Mouse (Mus musculus) stomach, embryonic 15.5 days (tissue): ENCODE data around the gene Coa3. TPM values are rescaled to one million over a fixed set of nuclear protein-coding genes. Genes with fewer than 3 reads are reported as not detected.
"Not testable (repeated sequence)": the region's sequence is repeated elsewhere in the genome, so short reads cannot be mapped to it uniquely, and the experiment has no call there.

ENCODE experiments used
- ATAC-seq: fragments of 200-750 bp; cut with Nextera tagmentation; 2 replicates; pipeline ENCODE4 v1.8.0; 2017; ENCODE audit warnings: low read depth, moderate number of reproducible peaks, moderate TSS enrichment; ENCODE audit not compliant: insufficient read depth, low FRiP score
- H3K27ac ChIP-seq: fragments of 300-500 bp; sonication (generic); 2 replicates; pipeline ENCODE4 v1.5.1; 2015; ENCODE audit warnings: mild to moderate bottlenecking, inconsistent platforms
- H3K27me3 ChIP-seq: fragments of 300-500 bp; sonication (generic); replicated peaks from 2 replicates; pipeline ENCODE4 v1.6.1; 2015; ENCODE audit warnings: inconsistent platforms
- H3K36me3 ChIP-seq: fragments of 300-500 bp; sonication (generic); 2 replicates; pipeline ENCODE4 v1.6.1; 2015; ENCODE audit warnings: inconsistent platforms
- H3K4me1 ChIP-seq: fragments of 300-500 bp; sonication (generic); 2 replicates; pipeline ENCODE4 v1.6.1; 2015; ENCODE audit warnings: inconsistent platforms
- H3K4me2 ChIP-seq: fragments of 300-500 bp; sonication (generic); 2 replicates; pipeline ENCODE4 v1.6.1; 2015; ENCODE audit warnings: mild to moderate bottlenecking, inconsistent platforms
- H3K4me3 ChIP-seq: fragments of 300-500 bp; sonication (generic); replicated peaks from 2 replicates; pipeline ENCODE4 v1.5.1; 2015; ENCODE audit warnings: inconsistent platforms
- H3K9ac ChIP-seq: fragments of 300-500 bp; sonication (generic); 2 replicates; pipeline ENCODE4 v1.6.1; 2015; ENCODE audit warnings: inconsistent platforms
- H3K9me3 ChIP-seq: fragments of 300-500 bp; sonication (generic); 2 replicates; pipeline ENCODE4 v1.6.1; 2016; ENCODE audit warnings: inconsistent platforms
- WGBS: fragments of 180-500 bp; shearing (Covaris S2); methylation state at CpG from one replicate; pipeline ENCODE4 v1.1.7; 2015; 5-methylcytosine and 5-hydroxymethylcytosine counted together
- polyA plus RNA-seq: library from polyadenylated mRNA; unstranded; fragments of >200 nt; fragmentation: Nextera tagmentation; extraction: Ambion mirVana; gene quantifications from 2 replicates; pipeline ENCODE4 v1.2.1, GENCODE M21; 2015

The Coa3 gene
- polyA plus RNA-seq: 202 and 221 TPM in 2 replicates

DNA sequence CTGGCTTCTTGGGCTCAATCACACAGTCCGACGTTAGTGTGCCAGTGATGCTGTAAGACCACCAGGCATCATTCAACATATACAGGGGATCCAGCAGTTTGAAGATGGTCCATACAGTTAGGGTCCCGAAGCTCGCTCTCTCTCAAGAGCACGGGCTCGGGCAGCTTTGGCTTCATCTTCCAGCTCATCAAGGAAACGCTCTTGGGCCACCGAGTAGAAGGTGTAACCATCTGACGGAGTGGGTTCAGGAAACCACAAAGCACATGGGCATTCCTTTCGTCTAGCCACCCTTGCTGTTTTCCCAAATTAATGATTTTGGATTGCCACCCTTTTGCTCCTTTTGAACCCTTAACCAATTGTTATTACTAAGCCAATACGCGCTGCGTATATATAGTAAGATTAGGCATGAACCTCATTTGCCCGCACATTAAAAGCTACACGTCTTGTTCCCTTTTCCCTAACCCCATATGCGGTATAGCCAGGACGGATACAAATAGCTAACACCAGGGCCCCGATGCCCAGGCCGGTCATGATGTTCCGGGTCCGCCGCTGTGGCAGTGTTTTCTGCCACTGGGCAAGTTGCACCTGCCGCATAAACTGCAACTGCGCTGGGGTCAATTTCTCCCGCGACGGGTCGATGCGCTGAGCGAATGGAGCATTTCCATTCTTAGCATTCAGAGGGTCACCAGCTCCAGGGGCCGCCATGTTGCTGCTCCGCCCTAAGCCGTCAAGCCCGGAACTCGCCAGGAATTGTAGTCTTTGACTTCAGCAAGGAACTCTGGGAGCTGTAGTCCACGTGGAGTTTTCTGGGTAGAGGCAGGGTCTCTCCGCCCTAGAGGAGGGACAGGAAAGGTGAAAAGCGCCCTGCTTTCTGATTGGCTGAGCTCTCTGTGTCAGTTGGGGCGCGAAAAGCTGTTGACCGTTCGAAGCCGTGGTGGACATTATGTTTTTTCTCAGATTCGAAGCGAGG, at the start of gene Coa3, which contains the start of gene Cntd1:
Gene Coa3, minus strand, starts transcription at position 892 of the 970 bp plus-strand sequence.
Gene Cntd1, plus strand, starts transcription at position 790 of the 970 bp plus-strand sequence.
- peaks cover 27% of the 10 kb centered on the region for H3K4me1 ChIP-seq
- H3K4me3 ChIP-seq: peak within 1 kb of the TSS; percentile 82

DNA sequence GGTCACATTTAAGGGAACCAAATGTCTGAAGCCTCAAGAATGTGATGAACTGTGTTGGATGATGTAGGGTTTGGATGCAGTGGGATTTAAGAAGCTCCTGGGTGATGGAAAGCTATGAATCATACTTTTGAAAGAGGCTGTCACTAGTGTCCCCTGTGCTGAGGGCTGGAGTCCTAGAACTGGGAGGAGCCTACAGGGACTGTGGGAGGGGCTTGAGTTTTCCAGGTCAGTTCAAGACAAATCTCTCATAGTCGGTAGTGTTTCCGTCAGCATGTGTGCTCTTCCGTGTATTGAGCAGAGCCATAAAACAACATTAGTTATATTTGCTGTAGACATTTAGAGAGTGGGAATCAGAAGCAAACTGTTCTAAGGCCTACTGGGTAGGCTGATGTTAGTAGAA, 48.4 kb upstream of the Coa3 start:
- H3K36me3 ChIP-seq: peaks cover 27% of the 10 kb centered on the region
- H3K4me3 ChIP-seq: no peak overlapping the region
- H3K9ac ChIP-seq: no peak overlapping the region
- H3K9me3 ChIP-seq: no peaks in the 10 kb centered on the region
- ATAC-seq: no peak
- H3K4me1 ChIP-seq: 0 out of 2 replicates have a peak, but pooled peaks cover 3% of the 10 kb centered on the region
- no peak overlapping the region for H3K27ac ChIP-seq
- no peak overlapping the region for H3K4me2 ChIP-seq
- WGBS: 42% methylated on average over 3 of the region's 3 CpGs
- H3K27me3 ChIP-seq: no peaks in the 10 kb centered on the region

More for the DNA sequence above, at the start of gene Coa3, which contains the start of gene Cntd1:
- Histone ChIP-seq H3K36me3 (peaks cover 3% of the 10 kb centered on the region; the same call in 1 of the 2 replicates), H3K9ac (peak within 1 kb of the TSS; percentile 49), H3K9me3 (no peaks in the 10 kb centered on the region), H3K27me3 (no peaks in the 10 kb centered on the region), H3K4me2 (peak within 1 kb of the TSS; percentile 82), H3K27ac (peak within 1 kb of the TSS; percentile 76)
- peak; percentile 93 for ATAC-seq
- WGBS: 6% methylated on average over 45 of the region's 45 CpGs

DNA sequence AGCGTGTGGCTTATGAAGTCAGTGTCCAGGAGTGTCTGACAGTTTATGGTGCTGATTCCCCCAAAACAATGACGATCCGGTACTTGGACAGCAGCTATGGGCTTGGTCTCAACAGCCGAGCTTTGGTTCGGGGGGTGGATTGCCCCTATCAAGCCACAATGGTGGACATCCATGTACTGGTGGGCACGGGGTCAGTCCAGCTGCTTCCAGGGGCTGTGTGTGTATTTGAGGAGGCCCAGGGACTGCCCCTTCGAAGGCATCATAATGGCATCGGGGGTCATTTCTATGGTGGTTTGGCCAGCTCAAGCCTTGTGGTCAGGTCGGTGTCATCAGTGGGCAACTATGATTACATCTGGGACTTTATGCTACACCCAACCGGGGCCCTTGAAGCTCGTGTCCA, 47.2 kb upstream of the Coa3 start:
- ATAC-seq: no peak
- H3K9ac ChIP-seq: no peak overlapping the region
- peaks cover 36% of the 10 kb centered on the region for H3K36me3 ChIP-seq

DNA sequence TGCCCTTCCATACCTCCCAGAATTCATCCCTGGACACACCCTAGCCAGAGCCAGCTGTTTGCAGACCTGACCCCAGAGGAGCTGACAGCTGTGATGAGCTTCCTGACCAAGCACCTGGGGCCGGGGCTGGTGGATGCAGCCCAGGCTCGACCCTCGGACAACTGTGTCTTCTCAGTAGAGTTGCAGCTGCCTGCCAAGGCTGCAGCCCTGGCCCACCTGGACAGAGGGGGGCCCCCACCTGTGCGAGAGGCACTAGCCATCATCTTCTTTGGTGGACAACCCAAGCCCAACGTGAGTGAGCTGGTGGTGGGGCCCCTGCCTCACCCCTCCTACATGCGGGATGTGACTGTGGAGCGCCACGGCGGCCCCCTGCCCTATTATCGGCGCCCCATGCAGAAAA, 46.3 kb upstream of the Coa3 start:
- H3K36me3 ChIP-seq: peaks cover 45% of the 10 kb centered on the region
- not testable (repeated sequence) for ATAC-seq, H3K9me3 ChIP-seq, H3K4me2 ChIP-seq, H3K4me1 ChIP-seq, H3K27ac ChIP-seq, H3K9ac ChIP-seq, H3K27me3 ChIP-seq, H3K4me3 ChIP-seq
- WGBS: 88% methylated on average over 11 of the region's 11 CpGs

More for the DNA sequence above, 47.2 kb upstream of the Coa3 start:
- Histone ChIP-seq H3K27me3 (no peaks in the 10 kb centered on the region), H3K4me1 (0 out of 2 replicates have a peak, but pooled peaks cover 3% of the 10 kb centered on the region), H3K9me3 (no peaks in the 10 kb centered on the region), H3K27ac (no peak overlapping the region), H3K4me2 (no peak overlapping the region), H3K4me3 (no peak overlapping the region)
- WGBS: 87% methylated on average over 11 of the region's 11 CpGs

DNA sequence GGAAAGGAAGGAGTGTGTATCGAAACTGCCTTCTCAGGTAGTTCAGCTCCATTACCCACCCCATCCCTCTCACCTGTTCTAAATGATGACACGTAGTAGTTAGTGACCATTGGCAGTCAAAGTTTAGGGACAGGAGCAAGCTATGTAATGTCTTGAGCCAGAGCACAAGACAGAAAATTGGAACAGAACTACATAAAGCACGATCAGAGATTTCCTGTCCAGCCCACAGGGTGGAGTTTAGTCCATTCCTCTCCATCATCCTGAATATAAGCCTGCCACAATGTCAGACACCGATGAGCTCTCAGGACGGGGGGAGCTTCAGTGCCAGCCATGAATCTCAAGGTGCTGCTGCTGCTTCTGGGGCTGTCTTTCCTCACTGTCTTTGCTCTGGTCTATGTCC, 45.8 kb upstream of the Coa3 start, which contains the start of gene Aoc2:
Gene Aoc2, plus strand, starts transcription at position 301 of the 400 bp plus-strand sequence.
- no peak for ATAC-seq
- Histone ChIP-seq H3K4me2 (no peak within 1 kb of the TSS), H3K9me3 (no peaks in the 10 kb centered on the region), H3K36me3 (peaks cover 50% of the 10 kb centered on the region), H3K4me3 (no peak within 1 kb of the TSS), H3K9ac (no peak within 1 kb of the TSS), H3K27ac (no peak within 1 kb of the TSS), H3K27me3 (no peaks in the 10 kb centered on the region), H3K4me1 (no peaks in the 10 kb centered on the region)
- WGBS: 87% methylated on average over 5 of the region's 5 CpGs

DNA sequence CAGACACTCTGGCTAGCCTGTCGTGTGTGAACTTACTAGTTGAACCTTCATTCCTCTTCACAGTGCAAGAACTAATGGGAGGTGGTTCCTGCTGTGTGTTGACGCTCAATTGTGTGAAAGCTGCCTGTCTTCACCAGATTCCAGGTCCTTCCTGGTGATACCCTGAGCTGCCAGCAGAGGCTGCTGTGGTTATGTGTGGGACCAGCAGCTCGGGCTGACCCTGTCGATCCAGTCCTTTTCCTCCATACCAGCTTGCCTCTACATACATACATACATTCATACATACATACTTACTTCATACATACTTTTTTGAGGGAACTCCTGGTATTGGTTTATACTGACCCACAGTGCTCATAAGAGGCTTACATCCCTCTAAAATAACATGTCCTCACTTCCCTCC, 44.7 kb upstream of the Coa3 start:
- Histone ChIP-seq H3K4me2 (no peak overlapping the region), H3K9ac (no peak overlapping the region), H3K36me3 (peaks cover 61% of the 10 kb centered on the region), H3K27ac (no peak overlapping the region), H3K9me3 (no peaks in the 10 kb centered on the region), H3K27me3 (no peaks in the 10 kb centered on the region), H3K4me3 (no peak overlapping the region), H3K4me1 (no peaks in the 10 kb centered on the region)
- WGBS: 15% methylated on average over 4 of the region's 4 CpGs
- ATAC-seq: no peak

DNA sequence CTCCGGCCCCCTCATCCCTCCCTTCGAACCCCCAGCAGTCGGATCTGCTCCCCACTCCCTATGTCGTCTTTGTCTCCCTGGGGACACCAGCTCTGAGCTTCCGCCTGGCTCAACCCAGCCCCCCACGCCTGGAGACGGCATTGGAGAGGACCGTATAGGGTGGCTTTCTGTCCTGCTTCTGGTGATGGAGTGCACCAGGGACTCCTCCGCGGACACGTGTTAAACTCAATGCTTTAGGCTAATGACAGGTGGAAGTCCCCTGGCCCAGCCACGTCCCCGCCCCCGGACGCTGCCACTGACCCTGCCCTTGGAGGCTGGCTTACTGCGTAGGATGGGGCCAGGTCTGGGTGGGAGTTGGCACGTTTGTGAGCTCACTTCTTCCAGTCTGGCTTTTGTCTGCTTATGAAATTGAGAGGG, 37.6 kb upstream of the Coa3 start:
- no peaks in the 10 kb centered on the region for H3K27me3 ChIP-seq
- WGBS: under 1% methylated on average over 17 of the region's 17 CpGs
- peaks cover 14% of the 10 kb centered on the region; the same call in 1 of the 2 replicates for H3K4me1 ChIP-seq
- peak overlapping the region; percentile 89 for H3K4me2 ChIP-seq
- H3K9me3 ChIP-seq: no peaks in the 10 kb centered on the region
- peak overlapping the region; percentile 95 for H3K9ac ChIP-seq
- peak overlapping the region; percentile 98 for H3K4me3 ChIP-seq
- peak; percentile 54 for ATAC-seq
- peak overlapping the region; percentile 81 for H3K27ac ChIP-seq
- H3K36me3 ChIP-seq: peaks cover 28% of the 10 kb centered on the region

DNA sequence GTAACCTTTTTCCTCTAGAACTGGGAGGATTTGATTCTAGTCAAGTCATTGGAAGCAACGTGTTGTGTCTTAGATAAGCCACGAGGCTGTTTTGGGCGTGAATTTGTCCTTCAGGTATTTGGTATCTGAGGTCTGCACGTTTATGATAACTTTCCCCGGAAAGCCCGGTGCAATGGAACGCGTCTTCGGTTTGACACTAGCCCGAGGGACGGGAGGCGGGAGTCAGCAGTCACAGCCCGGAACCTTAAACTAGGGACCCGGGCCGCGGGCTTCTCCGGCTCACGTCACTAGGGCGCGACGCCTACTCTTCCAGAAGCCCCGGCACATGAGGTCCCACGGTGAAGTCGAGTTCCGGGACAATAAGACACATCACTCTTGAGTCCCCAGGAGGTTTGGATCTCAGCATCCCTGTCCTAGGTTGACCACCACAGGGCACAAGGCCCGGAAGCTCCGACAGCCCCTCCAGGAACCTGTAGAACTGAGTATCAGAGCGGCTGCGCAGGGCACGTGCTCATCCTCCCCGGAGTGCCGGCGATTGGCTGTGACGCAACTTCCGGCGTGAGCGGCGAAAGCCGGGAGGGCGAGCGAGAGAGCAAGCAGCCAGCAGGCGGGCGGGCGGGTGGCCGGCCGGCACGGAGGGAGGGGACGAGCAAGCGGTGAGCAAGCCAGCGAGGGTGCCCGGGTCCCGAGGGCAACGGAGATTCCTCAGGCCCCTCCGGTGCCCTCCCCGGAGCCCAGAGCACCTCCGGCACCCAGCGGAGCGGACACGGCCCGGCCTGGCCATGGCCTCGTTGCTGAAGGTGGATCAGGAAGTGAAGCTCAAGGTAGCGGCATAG, 37.0 kb upstream of the Coa3 start, which contains the start of gene Psme3:
Gene Psme3, plus strand, starts transcription at position 549 of the 836 bp plus-strand sequence.
- under 1% methylated on average over 62 of the region's 62 CpGs for WGBS
- peak; percentile 90 for ATAC-seq
- no peaks in the 10 kb centered on the region for H3K9me3 ChIP-seq
- H3K9ac ChIP-seq: peak within 1 kb of the TSS; percentile 95
- peak within 1 kb of the TSS; percentile 89 for H3K4me2 ChIP-seq
- peaks cover 22% of the 10 kb centered on the region for H3K36me3 ChIP-seq
- H3K27me3 ChIP-seq: no peaks in the 10 kb centered on the region
- H3K4me1 ChIP-seq: peaks cover 14% of the 10 kb centered on the region; the same call in 1 of the 2 replicates
- peak within 1 kb of the TSS; percentile 98 for H3K4me3 ChIP-seq
- peak within 1 kb of the TSS; percentile 81 for H3K27ac ChIP-seq

DNA sequence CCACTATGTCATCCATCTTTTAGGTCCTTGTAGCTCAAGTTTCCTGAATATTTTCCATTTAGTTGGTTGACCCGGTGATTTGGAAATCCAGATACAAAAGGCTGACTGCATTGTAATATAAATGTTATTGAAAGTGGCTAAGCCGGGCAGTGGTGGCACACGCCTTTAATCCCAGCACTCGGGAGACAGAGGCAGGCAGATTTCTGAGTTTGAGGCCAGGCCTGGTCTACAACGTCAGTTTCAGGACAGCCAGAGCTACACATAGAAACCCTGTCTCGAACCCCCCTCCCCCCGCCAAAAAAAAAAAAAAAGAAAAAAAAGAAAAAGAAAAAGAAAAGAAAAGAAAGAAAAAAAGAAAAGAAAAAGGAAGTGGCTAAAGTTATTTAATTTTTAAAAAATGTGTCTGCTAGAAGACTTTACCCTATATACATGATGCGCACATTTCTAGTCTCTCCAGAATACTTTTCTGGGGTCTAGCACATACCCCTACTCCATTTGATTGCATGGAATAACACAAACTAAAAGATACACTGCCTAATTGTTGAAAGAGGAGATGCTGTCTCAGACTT, 36.3 kb upstream of the Coa3 start:
- no peak for ATAC-seq
- no peaks in the 10 kb centered on the region for H3K9me3 ChIP-seq
- peak overlapping the region; percentile 98 for H3K4me3 ChIP-seq
- H3K36me3 ChIP-seq: peaks cover 15% of the 10 kb centered on the region
- WGBS: 73% methylated on average over 8 of the region's 8 CpGs
- H3K4me2 ChIP-seq: peak overlapping the region; percentile 89
- H3K27ac ChIP-seq: peak overlapping the region; percentile 81
- no peaks in the 10 kb centered on the region for H3K27me3 ChIP-seq
- H3K4me1 ChIP-seq: peaks cover 14% of the 10 kb centered on the region; the same call in 1 of the 2 replicates
- peak overlapping the region; percentile 95; the same call in 1 of the 2 replicates for H3K9ac ChIP-seq

DNA sequence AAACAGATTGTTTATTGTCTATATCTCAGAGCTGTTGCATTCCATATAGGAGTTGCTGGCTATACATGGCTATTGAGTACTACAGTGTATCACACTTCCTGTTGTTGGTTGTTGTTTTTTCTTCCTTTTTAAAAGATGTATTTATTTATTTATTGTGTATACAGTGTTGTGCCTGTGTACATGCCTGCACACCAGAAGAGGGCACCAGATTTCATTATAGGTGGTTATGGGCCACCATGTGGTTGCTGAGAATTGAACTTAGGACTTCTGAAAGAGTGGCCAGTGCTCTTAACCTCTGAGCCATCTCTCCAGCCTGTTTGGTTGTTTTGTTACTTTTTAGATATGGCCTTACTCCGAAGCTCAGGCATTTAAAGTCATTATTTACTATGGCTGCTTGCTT, 35.7 kb upstream of the Coa3 start:
- no peaks in the 10 kb centered on the region for H3K27me3 ChIP-seq
- no peak overlapping the region for H3K4me2 ChIP-seq
- no peak overlapping the region for H3K9ac ChIP-seq
- peaks cover 14% of the 10 kb centered on the region; the same call in 1 of the 2 replicates for H3K4me1 ChIP-seq
- peaks cover 9% of the 10 kb centered on the region for H3K36me3 ChIP-seq
- no peak overlapping the region for H3K4me3 ChIP-seq
- ATAC-seq: no peak
- WGBS: 88% methylated on average over 1 of the region's 1 CpGs
- H3K9me3 ChIP-seq: no peaks in the 10 kb centered on the region
- no peak overlapping the region for H3K27ac ChIP-seq

DNA sequence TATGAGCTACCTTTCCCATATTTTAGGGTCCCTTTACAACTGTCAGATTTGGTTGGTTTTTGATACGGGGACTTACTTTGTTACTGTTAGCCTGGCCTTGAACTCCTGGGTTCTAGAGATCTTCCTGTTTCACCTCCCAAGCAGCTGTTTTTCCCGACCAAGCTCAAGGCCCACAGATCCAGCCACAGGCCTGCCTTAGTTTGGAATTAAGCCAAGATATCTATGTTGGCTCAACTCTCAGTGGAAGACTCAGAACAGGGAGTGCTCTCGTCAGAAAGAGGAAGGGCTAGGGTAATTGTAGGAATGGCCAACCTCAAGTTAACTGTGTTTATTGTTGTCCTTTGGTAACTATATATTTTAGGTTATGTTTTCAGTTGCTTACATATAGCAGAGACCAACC, 33.2 kb upstream of the Coa3 start:
- Histone ChIP-seq H3K9ac (no peak overlapping the region), H3K36me3 (no peaks in the 10 kb centered on the region), H3K4me2 (no peak overlapping the region), H3K4me3 (no peak overlapping the region), H3K27ac (no peak overlapping the region), H3K4me1 (peaks cover 7% of the 10 kb centered on the region; the same call in 1 of the 2 replicates), H3K27me3 (no peaks in the 10 kb centered on the region), H3K9me3 (no peaks in the 10 kb centered on the region)
- 56% methylated on average over 3 of the region's 3 CpGs for WGBS
- ATAC-seq: no peak
